Mouse (Mus musculus) thymus, adult 2 months (tissue): ENCODE results near the gene Chrna9.

Source experiments
- CTCF ChIP-seq: fragments of 200-500 bp; IDR thresholded peaks from 2 replicates; pipeline ENCODE4 v1.5.1; 2012; ENCODE audit warnings: mild to moderate bottlenecking, control low read depth, low read length, moderate library complexity, borderline replicate concordance; ENCODE audit not compliant: control insufficient read depth, poor library complexity, insufficient read depth; ENCODE audit errors: extremely low read depth
- POLR2A ChIP-seq: fragments of 200-500 bp; IDR thresholded peaks from 2 replicates; pipeline ENCODE4 v1.6.1; 2012; ENCODE audit warnings: mild to moderate bottlenecking, low read length, control low read depth, moderate library complexity; ENCODE audit not compliant: control insufficient read depth, poor library complexity, insufficient read depth; ENCODE audit errors: extremely low read depth

DNA sequence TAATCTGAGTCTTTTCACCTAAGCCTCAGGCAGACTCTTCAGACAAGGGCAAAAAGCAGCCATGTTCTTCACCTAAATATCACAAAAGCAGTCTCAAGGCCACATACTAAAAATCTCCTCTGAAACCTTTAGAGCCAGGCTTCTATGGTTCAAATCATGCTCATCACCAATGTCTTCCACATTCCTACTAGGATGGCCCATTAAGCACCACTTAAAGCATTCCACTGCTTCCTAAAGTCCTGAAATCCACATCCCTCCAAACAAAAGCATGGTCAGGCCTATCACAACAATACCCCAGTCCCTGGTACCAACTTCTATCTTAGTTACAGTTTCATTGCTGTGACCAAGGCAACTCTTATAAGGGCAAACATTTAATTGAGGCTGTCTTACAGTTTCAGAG is 63.1 kb downstream of the Chrna9 start:
- TF ChIP-seq POLR2A, result no peak
- no peak for TF ChIP-seq CTCF
